Mouse (Mus musculus) macrophage (primary cell): ENCODE results near the gene Gatad2a. TPM values are rescaled to one million over a fixed set of nuclear protein-coding genes. Genes with fewer than 3 reads are reported as not detected.
A peak's percentile ranks its signal among the peaks of the same experiment; 100 is the strongest.
"Not testable (repeated sequence)": the region's sequence is repeated elsewhere in the genome, so short reads cannot be mapped to it uniquely, and the experiment has no call there.

Source experiments
- H3K27ac ChIP-seq: fragments of 350-480 bp; formaldehyde crosslinking; 2 replicates; pipeline ENCODE4 v1.9.0; 2021
- H3K36me3 ChIP-seq: fragments of 350-480 bp; formaldehyde crosslinking; 2 replicates; pipeline ENCODE4 v1.9.0; 2021; ENCODE audit errors: inconsistent target
- H3K4me3 ChIP-seq: fragments of 350-480 bp; formaldehyde crosslinking; 2 replicates; pipeline ENCODE4 v1.9.0; 2021; ENCODE audit errors: inconsistent target
- H3K79me2 ChIP-seq: fragments of 350-480 bp; formaldehyde crosslinking; 2 replicates; pipeline ENCODE4 v1.9.0; 2021; ENCODE audit errors: inconsistent target
- WGBS: methylation state at CpG from one replicate; pipeline ENCODE4 v1.1.7; 2026; ENCODE audit warnings: inconsistent platforms; ENCODE audit not compliant: missing documents; 5-methylcytosine and 5-hydroxymethylcytosine counted together
- polyA plus RNA-seq: library from polyadenylated mRNA; stranded (reverse); fragments of 250-400 nt; gene quantifications from 3 replicates; pipeline ENCODE4 v1.2.4, GENCODE M21; 2018; ENCODE audit warnings: inconsistent platforms
- total RNA-seq, 78 experiments: library from RNA; depleted of rRNA; stranded (reverse); fragments of 250-400 nt; gene quantifications; 1 replicate in 9 of 78; 2 replicates in 24 of 78; 3 replicates in 43 of 78; 4 replicates in 2 of 78; pipeline ENCODE4 v1.2.4; 2018; ENCODE audit warnings: inconsistent platforms in 56 of 78

The Gatad2a gene
- total RNA-seq (2018; cell fraction: chromatin; rRNA removed): 100 to 1,000 TPM in 6 of 26 experiments, 10 to 100 TPM in 20; 28.5 to 185 (median 83.8) TPM
- 10 to 100 TPM; 60.9 to 96.4 (median 79.3) TPM for total RNA-seq (2018; cell fraction: cytosol; rRNA removed)
- total RNA-seq (2018; cell fraction: nucleus; rRNA removed): 100 to 1,000 TPM in 1 of 26 experiments, 10 to 100 TPM in 25; 33.3 to 121 (median 69.3) TPM
- 38.2 to 65.2 TPM (median 54.8 TPM) in 3 replicates for polyA plus RNA-seq

GRCm38 (mm10) chr8:69995776-69996588, at the start of gene Gatad2a:
Gene Gatad2a, minus strand, starts transcription at chr8:69996384.
- under 1% methylated on average over 73 of the region's 87 CpGs for WGBS
- H3K79me2 ChIP-seq: peaks cover 51% of the 10 kb centered on the region
- peak within 1 kb of the TSS; percentile 89 for H3K27ac ChIP-seq
- peak within 1 kb of the TSS; percentile 91 for H3K4me3 ChIP-seq
- H3K36me3 ChIP-seq: no peaks in the 10 kb centered on the region; the same call in 1 of the 2 replicates

- WGBS: 92% methylated on average over 5 of the region's 5 CpGs
- no peak overlapping the region for H3K27ac ChIP-seq
- no peak overlapping the region for H3K4me3 ChIP-seq
- H3K79me2 ChIP-seq: peaks cover 88% of the 10 kb centered on the region
- peaks cover 7% of the 10 kb centered on the region; the same call in 1 of the 2 replicates for H3K36me3 ChIP-seq
These were observed 47.8 kb upstream of the Gatad2a start for GRCm38 (mm10) chr8:70043996-70044395.

- Histone ChIP-seq H3K36me3 (no peaks in the 10 kb centered on the region), H3K79me2 (peaks cover 95% of the 10 kb centered on the region), H3K4me3 (peak within 1 kb of the TSS; percentile 88), H3K27ac (peak within 1 kb of the TSS; percentile 87)
- WGBS: under 1% methylated on average over 63 of the region's 65 CpGs
These were observed 46.6 kb upstream of the Gatad2a start, which contains the start of the genes Mau2 and Sugp1 for GRCm38 (mm10) chr8:70042583-70043455. Gene Mau2, minus strand, starts transcription at chr8:70042734. Gene Sugp1, plus strand, starts transcription at chr8:70042813.

GRCm38 (mm10) chr8:70041885-70042546, 45.8 kb upstream of the Gatad2a start:
- peak overlapping the region; percentile 88 for H3K4me3 ChIP-seq
- no peaks in the 10 kb centered on the region for H3K36me3 ChIP-seq
- H3K79me2 ChIP-seq: peaks cover 96% of the 10 kb centered on the region
- H3K27ac ChIP-seq: peak overlapping the region; percentile 87
- WGBS: under 1% methylated on average over 46 of the region's 47 CpGs

GRCm38 (mm10) chr8:70037994-70038393, 41.8 kb upstream of the Gatad2a start:
- Histone ChIP-seq H3K36me3 (0 out of 2 replicates have a peak, but pooled peaks cover 4% of the 10 kb centered on the region), H3K79me2 (peaks cover 97% of the 10 kb centered on the region), H3K4me3 (no peak overlapping the region), H3K27ac (no peak overlapping the region)
- 100% methylated on average over 1 of the region's 1 CpGs for WGBS

DNA sequence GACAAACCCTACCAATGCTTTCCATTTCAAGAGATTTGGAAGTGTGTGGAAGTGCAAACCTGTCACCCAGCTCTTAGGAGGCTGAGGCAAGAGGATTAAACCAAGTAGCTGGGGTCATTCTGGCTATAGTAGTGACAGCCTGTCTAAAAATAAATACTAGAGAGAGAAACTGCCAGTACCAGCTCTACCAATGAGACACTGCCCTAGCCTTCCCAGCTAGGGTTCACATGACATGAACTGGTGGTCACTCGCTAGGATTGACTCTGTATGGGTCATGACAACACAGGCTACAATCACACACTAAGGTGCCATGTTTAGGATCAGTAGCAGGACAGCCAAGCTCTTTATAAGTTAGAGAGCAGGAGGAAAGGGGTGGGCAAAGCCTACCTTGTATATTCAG, 34.1 kb upstream of the Gatad2a start:
- 100% methylated on average over 1 of the region's 1 CpGs for WGBS
- peaks cover 73% of the 10 kb centered on the region for H3K36me3 ChIP-seq

DNA sequence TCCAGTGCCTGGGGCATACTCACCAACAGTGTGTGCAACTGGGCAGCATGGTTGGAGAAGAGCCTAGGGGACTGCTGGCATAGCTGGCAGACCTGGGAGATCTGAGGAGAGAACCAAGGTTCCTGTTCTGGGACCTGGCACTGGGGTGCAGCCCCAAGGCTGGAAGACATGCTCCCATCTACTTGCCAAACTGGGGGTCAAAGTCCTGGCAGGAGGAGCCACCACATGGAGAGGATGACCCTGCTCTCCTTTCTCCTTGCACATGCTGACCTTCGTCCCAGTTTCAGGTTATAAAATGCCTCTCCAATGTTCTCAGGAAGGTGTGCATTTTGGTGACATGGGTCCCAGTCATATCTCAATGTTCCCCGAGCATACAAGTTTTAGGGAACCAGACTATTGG, 30.0 kb upstream of the Gatad2a start:
- WGBS: 96% methylated on average over 2 of the region's 2 CpGs
- Histone ChIP-seq H3K4me3 (no peak overlapping the region), H3K79me2 (peaks cover 8% of the 10 kb centered on the region; the same call in 1 of the 2 replicates), H3K36me3 (peaks cover 98% of the 10 kb centered on the region), H3K27ac (no peak overlapping the region)

More for the DNA sequence above, 34.1 kb upstream of the Gatad2a start:
- Histone ChIP-seq H3K79me2 (peaks cover 49% of the 10 kb centered on the region), H3K27ac (no peak overlapping the region), H3K4me3 (no peak overlapping the region)

DNA sequence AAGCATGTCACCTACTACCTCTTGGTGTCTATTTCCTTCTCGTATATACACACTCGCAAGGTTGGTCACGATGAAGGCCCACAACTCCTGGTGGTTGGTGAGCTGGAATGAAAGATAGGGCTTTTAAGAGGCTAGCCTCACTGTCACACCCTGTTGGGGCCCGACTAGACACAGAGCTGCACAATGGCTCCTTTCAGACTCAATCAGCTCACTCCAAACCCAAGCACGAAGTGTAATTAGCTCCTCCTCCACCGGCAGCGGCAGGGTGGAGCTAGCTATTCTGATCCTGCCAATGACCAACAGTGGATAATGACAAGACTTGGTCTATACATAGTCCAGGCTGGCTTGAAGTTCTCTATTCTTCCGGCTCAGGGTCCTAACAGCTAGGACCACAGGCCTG, 27.4 kb upstream of the Gatad2a start:
- WGBS: 92% methylated on average over 8 of the region's 8 CpGs
- peaks cover 97% of the 10 kb centered on the region for H3K36me3 ChIP-seq
- no peaks in the 10 kb centered on the region for H3K79me2 ChIP-seq
- H3K4me3 ChIP-seq: no peak overlapping the region
- no peak overlapping the region for H3K27ac ChIP-seq

GRCm38 (mm10) chr8:70015017-70015416, 18.8 kb upstream of the Gatad2a start:
- Histone ChIP-seq H3K4me3 (no peak overlapping the region), H3K27ac (no peak overlapping the region), H3K79me2 (no peaks in the 10 kb centered on the region), H3K36me3 (peaks cover 31% of the 10 kb centered on the region; the same call in 1 of the 2 replicates)
- WGBS: 100% methylated on average over 1 of the region's 1 CpGs

DNA sequence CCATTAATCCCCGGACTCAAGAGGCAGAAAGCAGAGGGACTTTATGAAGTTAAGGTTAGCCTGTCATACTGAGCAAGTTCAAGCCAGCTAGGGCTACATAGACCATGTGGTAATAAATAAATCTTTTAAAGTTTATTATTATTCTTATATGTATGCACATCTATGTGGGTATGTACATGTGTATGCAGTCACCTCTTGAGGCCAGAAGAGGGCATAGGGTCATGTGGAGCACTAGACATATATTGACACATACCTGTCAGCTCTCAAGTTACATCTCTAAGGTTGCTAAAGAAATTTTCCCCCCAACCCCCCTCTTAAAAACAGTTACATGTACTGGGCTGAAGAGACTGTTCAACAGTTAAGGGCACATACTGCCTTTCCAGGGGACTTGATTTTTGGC, 16.6 kb upstream of the Gatad2a start:
- H3K27ac ChIP-seq: no peak overlapping the region
- H3K79me2 ChIP-seq: no peaks in the 10 kb centered on the region
- 76% methylated on average over 1 of the region's 1 CpGs for WGBS
- H3K4me3 ChIP-seq: no peak overlapping the region
- peaks cover 12% of the 10 kb centered on the region; the same call in 1 of the 2 replicates for H3K36me3 ChIP-seq

DNA sequence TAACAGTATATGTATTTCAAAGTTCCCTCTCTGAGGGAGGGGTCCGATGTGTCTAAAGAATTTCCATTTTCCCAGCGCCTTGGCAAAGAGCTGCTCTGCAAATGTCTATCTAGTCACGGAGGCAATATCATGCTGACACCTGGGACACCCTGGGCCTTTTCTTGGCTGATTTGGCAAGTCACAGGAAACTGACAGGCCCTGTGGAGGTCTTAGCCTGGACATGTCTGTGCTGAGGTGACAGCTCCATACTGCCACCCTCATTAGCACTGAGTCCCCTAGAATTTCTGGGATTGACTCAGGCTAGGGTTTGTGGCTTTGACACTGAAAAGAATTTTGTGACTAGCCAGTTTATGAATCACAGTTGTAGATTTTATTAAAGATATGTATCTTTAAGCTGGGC, 16.2 kb upstream of the Gatad2a start:
- WGBS: 83% methylated on average over 3 of the region's 3 CpGs
- H3K79me2 ChIP-seq: no peaks in the 10 kb centered on the region
- H3K4me3 ChIP-seq: no peak overlapping the region
- no peak overlapping the region for H3K27ac ChIP-seq
- H3K36me3 ChIP-seq: peaks cover 8% of the 10 kb centered on the region; the same call in 1 of the 2 replicates

DNA sequence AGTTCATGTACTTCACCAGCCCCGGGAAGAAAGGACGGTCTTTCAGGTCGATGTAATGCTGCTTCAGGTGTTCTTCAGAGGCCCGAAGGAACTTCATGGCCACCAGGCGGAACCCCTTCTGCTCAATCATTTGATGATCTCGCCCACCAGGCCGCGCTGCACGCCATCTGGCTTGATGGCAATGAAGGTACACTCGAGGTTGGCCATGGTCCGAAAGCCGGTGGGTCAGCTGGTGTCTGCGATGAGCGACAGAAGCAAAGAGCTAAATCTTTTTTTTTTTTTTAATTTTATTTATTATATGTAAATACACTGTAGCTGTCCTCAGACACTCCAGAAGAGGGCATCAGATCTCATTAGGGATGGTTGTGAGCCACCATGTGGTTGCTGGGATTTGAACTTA, 14.6 kb upstream of the Gatad2a start:
- H3K79me2 ChIP-seq, H3K36me3 ChIP-seq, H3K4me3 ChIP-seq, H3K27ac ChIP-seq: not testable (repeated sequence)
- 89% methylated on average over 6 of the region's 14 CpGs for WGBS

GRCm38 (mm10) chr8:70005178-70005577, 9.0 kb upstream of the Gatad2a start:
- Histone ChIP-seq H3K4me3 (no peak overlapping the region), H3K79me2 (no peaks in the 10 kb centered on the region), H3K27ac (no peak overlapping the region), H3K36me3 (no peaks in the 10 kb centered on the region)
- WGBS: 50% methylated on average over 2 of the region's 2 CpGs

DNA sequence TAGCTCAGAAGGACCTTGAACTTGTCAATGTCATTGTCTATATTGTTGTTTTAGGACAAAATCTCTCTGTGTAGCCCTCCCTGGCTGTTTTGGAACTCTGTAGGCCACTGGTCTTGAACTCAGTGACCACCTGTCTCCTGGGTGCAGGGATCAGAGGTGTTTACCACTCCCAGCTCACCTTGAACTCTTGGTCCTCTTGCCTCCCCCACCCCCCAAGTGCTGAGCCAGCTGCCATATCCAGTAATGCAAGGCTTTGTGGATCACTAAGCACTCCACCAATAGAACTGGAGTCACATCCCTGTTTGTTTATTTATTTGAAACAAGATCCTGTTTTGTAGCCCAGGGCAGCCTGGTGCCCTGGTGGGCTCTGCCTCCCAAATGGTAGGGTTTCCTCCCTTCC, 8.2 kb upstream of the Gatad2a start:
- H3K79me2 ChIP-seq: no peaks in the 10 kb centered on the region
- H3K4me3 ChIP-seq: no peak overlapping the region
- H3K36me3 ChIP-seq: no peaks in the 10 kb centered on the region
- no peak overlapping the region for H3K27ac ChIP-seq
